Mouse (Mus musculus) bone marrow, adult 2 months (tissue): ENCODE measurements at regions not wholly inside any gene's neighbourhood (a gene's known extent, or its start where the extent isn't known, plus 50 kb on each side); places are given as distances from the start of the nearest gene placed in this dataset.

Source experiments
- CTCF ChIP-seq: fragments of 200-500 bp; IDR thresholded peaks from 2 replicates; pipeline ENCODE4 v1.5.1; 2011; ENCODE audit warnings: low read length, control low read depth; ENCODE audit not compliant: control insufficient read depth, insufficient read depth
- POLR2A ChIP-seq: fragments of 200-500 bp; IDR thresholded peaks from 2 replicates; pipeline ENCODE4 v1.6.1; 2011; ENCODE audit warnings: low read depth, mild to moderate bottlenecking, control low read depth, low read length, borderline replicate concordance; ENCODE audit not compliant: control insufficient read depth

GRCm38 (mm10) chr1:35813625-35814024 is 254.6 kb upstream of the Hs6st1 start:
- TF ChIP-seq POLR2A: no peak
- no peak for TF ChIP-seq CTCF
